Mouse (Mus musculus) cerebellum, adult 11 months (tissue): ENCODE data around the gene 4931428L18Rik.

Experiments
- DNase-seq: peaks from one replicate; pipeline ENCODE4 v3.0.0; 2022

Gene 4931428L18Rik

DNA sequence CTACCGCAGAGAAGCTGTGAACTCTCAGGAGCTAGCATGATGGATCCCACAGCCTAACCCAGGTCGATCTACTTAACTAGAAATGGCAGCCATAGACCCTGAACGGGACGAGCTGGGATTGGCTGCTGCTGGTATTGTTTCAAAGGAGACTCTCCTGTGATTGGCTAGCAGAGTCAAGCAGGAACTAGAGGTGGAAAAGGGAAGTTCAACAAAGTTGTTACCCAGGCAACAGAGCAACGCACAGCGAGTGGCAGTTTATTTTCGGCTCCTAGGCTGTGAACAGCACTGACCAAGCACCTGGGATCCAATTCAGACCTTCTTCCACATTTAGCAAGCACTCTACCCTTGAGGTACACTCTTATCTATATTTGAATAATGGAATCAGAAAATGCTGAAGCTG lies at the start of gene 4931428L18Rik, which contains the start of gene Pih1d3:
Gene 4931428L18Rik (minus strand): TSS at position 121 of the 400 bp plus-strand sequence.
Gene Pih1d3 (plus strand): TSS at position 275 of the 400 bp plus-strand sequence.
- no peak for DNase-seq

DNA sequence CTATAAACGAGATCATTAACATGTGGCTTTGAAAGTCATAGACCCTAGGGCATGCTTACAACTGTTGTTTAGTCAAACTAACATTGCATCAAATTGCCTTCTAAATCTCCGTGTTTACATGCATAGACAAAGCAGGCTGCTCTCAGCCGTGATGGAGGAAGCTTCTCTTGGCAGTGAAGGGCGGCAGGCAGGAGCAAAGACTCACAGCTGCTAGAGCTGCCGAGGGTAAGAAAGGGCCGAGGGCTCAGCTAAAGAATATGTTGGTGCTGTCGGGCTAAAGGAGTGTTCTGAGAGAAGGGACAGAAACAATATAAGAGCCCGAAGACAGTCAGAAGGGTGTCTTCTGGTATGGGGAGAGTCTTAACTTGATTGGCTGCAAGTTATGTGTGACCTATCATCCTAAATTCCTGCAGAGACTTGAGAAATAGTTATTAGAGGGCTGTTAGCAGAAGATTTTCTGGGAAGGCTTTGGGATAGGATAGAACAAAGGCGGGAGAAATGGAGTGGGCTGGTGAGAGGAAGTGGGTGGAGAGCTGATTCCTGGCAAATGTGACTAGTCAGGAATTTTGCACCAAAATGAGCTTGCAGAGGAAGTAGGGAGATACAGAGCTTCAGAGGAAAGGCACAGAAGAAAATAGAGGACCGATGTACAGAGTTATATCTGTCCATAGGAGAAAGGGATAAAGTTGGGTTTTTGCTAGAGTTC lies 37.9 kb upstream of the 4931428L18Rik start:
- no peak for DNase-seq

DNA sequence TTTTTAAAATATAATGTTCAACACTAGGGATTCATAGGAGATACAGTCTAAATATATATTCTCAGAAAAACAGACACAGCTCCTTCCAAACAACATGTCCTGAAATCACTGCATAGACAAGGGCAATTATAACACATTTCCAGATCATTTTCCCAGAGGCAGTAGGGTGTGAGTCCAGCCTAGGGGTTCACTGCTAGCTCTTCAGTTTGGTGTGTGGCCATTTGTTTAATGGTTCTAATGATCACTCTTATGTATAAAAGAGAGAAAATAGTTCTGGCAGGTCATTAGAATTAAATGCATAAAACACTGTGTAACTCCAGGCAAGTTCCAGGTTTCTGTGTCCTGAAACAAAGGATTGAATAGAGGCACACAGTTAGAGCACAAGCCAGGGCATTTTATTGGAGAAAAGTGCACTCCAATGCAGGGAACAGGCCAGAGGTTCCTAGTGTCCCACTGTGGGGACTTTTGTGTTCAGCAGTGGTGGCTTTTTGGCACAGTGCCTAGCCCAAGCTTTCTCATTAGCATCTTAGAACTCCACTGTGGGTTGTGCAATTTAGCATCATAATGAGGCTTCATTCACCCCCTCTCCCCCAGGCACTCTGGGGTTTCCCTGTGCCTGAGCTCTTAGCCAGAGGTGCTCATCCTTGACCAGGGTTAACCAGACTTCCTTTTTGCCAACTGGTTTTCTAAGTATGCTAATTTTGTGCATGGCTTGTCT lies 11.0 kb upstream of the 4931428L18Rik start:
- DNase-seq = peak; percentile 1

DNA sequence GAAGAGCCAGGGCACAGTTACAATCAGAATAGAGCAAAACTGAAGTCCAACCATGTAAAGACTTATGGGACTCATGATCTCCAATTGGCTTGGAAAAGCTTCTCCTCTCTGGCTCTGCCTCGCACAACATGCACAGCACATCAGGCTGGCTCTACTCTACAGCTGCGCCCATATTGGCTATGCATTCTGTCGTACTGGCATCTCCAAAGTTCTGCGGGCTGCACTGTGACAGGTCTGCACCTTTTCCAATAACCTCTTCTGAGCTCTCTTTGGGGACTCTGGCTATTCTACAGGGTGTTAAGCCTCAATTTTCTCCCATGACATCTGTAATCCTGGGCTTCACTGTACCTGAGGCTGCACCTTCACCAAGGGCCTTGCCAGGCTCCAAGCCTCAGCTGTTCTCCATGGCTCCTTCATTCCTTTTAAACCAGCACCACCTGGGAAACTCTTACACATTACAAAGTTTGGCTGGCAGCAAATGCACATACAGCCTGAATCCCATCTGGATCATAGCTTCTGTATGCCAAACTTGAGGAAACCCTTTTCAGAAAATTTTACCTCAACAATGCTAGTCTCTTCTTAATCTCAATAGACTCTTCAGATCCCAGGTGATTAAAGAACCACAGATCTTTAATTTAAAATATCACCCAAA lies 1.8 kb downstream of the 4931428L18Rik start:
- DNase-seq = no peak

DNA sequence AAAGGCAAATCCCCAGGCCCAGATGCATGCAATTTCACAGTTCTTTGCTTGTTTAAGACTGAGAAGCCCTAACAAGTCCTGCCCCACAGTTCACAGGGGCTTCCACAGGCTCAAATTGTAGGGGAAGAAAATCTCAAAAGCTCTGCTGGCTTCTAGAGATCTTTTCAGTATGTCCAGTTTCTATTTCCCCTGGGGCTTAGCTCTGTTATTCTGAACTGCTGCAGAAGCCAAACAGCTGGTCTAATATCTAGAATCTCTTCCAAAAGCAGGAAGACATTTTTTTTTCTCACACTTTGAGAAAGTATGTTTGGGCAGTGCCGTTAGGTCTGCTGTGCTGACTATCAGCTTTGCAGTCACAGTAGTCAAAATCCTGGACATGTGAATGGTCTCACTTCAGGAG lies 7.7 kb downstream of the 4931428L18Rik start:
- DNase-seq = no peak

DNA sequence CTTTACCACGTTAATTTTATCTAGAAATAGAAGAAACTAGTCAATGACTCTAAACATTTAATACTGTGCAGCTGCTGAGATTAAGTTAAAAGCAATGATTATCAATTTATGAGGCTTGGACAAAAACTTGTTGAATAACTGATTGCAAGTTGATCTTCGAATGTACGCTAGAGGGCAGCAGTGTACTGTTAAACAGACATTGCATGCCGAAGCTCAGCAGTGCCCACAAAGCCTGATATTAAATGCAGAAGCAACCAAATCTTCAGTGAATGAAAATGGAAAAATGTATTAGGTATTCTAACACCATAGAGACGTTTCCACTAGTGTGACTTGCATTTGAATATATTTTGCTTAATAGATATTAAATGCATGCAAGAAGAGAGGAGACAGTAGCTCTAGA lies 12.3 kb downstream of the 4931428L18Rik start:
- DNase-seq = peak; percentile 14

DNA sequence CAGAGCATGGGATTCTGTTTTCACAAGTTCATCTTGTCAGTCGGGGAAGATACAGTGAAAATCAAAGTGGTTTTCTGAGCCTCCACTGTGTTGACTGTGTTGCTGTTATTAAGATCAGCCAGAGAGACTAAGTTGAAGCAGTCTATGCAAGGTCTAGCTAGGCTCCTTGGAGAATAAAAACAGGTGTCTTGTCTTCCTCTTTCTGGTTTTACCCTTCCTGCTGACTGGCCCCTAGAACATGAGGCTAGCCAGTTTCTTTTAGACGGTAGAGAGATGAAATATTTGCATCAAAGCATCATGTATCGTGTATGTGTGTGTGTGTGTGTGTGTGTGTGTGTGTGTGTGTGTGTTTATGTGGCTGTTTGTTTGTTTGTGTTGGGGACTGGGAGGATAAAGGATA lies 16.7 kb downstream of the 4931428L18Rik start:
- DNase-seq = no peak

DNA sequence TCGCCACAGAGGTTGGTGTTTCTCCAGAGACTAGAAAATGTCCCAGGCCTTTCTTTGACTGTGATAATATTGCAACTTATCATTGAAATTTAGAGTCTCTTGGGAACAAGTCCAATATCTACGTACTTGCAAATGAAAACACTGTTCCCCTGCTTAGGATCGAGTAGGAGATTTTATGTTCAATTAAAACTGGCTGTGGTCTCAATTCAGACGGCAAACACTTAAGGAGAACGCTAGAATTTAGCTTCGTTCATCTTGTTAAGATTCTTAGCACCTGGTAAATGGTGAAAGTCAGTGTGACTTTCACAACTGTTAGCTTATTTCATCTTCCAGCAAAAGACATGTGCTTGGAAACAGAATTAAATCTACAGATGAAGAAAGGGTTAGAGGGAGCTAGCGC lies 17.1 kb downstream of the 4931428L18Rik start:
- DNase-seq = no peak

DNA sequence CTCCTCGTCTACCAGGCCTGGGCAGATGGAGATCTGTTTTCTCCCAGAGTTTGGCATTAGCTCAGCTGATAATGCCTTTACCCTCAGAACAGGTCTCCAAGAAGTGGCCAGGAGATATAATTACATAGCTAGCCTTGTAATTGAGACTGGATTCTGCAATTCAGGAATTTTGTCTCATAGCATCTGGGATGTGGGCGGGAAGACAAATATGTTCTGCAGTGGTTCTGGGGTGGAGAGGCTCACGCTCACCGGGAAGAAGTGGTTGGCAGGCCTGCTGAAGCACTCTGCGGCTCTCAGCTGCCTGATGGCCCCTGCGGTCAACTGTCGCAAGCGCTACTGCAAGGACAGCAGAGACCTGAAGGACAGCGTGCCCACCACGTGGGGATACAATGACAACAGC lies 18.7 kb downstream of the 4931428L18Rik start:
- no peak for DNase-seq

DNA sequence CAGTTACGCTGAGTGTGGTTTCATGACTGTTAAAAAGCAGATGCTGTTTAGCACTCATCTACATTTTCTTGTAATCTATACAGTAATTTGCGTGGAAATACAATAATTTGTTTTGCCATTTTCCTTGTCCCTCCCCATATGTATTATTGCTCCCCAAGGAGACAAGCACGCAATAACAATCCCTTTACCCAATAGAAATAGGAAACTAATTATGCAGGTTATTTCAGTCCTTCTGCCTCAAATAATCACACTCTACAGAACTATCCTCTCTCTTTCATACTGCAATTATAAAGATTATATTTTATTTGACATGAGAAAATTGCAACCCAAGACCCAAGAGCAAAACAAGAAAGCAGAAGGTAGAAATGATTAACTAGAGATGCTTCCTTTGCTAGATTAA lies 25.5 kb downstream of the 4931428L18Rik start:
- DNase-seq = no peak

DNA sequence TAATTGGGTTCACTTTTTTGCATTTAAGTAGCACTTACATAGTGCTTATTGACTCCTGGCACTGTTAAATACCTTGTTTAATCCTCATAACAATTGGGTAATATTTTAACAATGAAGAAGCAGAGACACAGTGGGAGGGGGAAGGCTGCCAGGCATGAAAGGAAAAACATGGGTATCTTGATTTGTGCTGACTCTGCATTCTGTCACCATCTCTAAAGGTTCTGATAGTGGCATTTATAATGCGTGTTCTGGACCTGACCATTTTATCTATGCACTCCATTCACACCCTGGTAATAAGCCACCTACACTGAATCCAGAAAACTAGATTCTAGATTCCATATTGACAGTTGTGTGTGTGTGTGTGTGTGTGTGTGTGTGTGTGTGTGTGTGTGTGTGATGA lies 26.9 kb downstream of the 4931428L18Rik start:
- DNase-seq = no peak

DNA sequence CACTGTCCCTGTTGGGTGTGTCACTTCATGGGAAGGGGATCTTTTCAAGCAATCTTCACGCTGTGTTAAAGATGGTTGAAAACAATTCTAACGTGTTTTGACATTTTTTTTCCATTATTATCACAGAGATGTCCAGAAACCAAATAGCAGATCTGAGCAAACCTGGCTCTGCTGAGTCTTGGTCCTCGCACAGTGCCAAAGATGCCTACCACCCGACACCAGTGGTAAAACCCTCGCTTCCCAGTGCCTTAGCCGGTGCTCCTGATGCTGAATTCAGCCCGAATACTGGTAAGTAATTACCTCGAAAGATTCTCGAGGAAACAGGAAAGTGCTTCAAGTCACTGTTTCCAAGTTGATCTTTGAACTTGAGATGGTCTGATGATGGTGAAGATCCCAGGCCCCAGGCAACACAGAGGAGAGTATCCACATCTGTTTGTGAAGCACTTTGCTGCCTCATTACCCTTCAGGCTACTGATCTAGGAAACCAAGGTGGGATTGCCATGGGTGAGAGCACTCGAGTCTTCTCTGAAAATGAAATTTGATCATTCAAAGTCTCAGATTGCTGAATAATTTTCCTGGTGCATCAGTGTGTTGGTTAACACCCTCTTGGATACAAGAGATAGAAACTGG lies 32.1 kb downstream of the 4931428L18Rik start:
- no peak for DNase-seq

DNA sequence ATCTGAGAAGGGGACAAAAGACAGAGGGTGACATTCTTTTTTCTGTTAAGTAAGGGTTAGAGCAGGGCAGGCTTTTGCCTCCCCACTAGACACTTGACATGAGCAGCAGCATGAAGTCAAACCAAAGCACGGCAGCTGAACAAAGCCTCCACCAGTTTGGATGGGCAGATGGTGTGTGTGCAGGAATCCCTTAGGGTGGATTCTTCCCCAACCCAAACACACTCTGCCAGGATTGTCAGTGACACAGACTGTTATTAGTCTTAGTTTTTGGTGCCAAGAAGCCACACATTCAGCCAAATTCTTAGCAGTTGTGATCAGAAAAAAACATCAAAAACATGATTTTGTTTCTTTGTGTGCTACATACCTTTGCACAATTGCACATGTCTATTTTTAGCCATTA lies 44.2 kb downstream of the 4931428L18Rik start:
- peak; percentile 2 for DNase-seq

DNA sequence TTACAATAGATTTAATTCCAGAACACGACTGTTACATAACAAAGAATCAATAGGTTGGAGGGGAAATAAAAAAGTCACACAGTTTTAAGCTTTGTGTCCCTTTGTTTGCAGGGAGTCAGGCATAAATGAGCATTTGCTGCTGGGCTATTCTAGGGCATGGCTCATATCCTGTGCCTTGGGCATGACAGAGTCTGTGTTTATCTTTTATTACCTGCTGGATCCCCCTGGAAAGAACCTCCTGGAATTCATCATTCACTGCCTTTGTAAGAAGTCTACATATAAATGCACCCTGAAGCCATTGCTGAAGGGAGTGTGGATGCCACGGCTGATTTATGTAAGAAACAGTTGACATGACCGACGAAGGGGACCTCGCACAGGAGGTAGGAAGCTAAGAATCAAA lies 46.4 kb downstream of the 4931428L18Rik start, which contains the start of gene Lgsn:
Gene Lgsn (plus strand): TSS at position 301 of the 400 bp plus-strand sequence.
- no peak for DNase-seq

DNA sequence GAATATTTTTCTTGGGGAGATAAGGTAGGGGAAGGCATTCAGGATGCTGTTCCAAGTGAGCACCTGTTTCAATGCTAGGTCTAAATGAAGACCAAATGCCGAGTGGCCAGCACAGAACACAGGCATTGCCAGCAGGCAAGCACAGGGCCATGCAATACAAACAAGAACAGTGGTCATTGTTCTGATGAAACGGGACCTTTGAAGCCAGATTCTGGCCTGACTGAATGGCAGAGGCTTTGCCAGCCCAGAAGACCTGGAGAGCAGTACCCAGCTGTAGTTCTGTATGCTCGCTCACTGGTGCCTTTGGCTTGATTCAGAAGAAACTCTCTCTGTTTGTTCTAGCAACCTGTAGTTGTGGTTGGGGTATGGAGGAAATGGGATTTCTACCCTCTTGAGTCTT lies 47.1 kb downstream of the 4931428L18Rik start:
- DNase-seq = no peak

DNA sequence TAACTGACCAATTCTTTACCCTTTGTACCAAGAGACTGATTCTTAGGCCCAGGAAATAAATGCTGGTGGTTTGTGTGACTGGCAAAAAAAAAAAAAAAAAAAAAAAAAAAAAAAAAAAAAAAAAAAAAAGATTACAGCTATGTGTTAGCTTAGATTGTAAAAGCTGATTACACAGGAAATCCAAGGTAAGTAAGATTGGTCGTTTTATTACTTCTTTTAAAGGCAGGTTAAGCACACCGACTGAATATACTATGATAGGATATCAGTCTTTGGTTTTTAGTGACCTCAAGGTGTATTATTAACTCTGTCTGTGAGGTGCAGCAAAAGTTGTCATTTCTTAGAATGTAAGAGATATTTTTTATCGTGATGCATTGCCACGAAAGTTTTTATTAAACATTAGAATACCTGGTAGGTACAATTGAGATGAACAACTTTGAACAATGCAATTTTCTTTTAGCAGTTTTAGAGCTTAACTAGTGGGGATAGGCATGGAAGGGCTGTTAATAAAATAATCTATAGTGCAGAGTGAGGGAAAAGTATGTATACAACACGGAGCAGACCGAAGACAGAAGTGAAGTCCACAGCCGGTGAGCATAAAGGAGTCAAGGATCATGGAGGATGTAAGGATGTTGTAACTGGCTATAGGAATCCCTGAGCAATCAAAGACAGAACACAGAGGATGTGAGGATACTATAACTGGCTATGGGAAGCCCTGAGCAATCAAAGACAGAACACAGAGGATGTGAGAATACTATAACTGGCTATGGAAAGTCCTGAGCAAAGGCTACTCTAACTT lies 57.0 kb downstream of the 4931428L18Rik start:
- DNase-seq = no peak

DNA sequence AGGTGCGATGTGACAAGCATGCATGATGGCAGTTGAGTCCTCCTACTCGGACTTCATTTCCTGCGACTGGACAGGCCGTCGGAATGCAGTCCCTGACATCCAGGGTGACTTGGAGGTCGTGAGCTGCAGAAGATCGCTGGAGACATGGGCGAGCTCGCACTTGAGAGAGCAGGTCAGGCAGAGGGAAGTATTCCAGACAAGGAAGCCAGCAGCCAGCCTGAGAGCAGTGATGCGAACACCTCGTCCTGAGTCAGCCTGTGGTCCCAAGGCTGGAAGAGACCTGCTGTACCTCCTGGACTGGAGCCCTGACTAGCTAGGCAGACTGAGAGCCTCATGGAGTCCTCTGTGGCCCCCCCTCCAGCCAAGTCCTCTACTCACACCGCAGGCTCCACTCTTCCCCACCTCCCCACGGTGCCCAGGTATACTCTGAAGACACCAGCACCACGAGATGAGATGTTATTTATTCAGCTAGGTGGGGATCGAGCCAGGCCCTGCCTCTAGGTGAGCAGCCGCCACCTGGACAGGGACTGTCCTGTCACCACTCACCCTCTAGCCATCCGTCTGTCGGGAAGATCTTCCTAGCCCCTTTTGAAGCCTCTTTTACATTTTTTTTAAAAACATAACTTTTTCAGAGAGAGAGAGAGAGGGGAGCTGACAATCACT lies 57.8 kb downstream of the 4931428L18Rik start:
- no peak for DNase-seq

DNA sequence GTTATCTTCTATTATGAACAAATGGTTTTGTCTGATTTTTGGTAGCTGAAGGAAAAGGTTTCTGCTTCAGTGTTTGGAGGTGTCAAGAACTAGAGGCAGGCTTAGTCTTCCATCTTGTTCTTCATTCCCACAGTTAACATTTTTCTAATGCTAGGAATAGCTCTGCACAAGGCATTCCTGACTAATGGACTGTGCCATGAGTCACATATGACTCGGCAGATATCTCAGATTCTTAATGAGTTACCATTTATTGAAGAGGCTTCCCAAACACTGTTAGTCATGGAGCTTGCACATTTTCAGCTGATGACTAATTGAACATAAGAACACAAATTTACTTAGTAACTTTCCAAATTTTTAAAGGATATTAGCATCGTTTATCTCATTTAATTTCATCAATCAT lies 65.6 kb downstream of the 4931428L18Rik start:
- DNase-seq = no peak

DNA sequence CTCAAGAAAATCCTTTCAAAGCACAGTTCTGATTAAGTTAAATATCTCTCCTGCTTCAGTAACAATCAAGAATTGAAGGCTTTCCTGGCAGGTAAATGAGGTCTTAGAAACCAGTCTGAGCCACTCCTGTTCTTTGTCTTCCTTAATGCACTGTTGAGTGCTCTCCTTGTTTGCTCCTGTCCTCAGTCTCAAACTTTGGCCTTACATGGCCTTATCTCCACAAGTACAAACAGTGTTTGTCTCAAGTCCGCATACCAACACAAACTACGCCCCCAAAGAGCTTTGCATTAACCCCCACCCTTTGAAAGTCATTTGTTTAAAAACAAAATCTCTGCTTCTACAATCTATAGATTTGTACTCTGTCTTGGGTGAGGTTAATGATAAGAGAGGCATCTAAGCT lies 66.3 kb downstream of the 4931428L18Rik start:
- no peak for DNase-seq

DNA sequence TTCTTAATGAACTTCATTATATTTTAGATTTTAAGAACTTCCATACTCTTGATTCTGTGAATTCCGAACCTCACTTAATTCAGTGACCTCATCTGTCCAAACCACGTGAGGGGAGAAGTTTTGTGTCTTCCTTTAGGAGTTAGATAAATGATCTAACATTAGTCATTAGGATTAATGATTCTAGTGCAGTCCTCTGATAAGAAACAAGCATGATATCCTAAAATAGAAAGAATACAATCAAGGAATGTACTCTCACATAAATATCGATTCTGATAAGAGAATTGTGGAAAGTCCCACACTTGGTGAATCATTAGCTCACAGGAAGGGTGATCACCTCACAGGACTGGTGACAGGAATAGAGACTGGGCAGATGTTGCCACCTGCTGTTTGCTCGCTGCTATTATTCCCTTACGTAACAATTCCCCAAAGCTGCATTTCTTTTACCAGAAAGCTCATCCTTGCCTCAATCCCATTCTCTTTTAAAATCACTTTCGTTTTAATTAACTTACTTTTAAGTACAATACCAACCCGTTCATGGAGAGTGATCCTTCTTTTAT lies 68.6 kb downstream of the 4931428L18Rik start:
- peak; percentile 13 for DNase-seq

DNA sequence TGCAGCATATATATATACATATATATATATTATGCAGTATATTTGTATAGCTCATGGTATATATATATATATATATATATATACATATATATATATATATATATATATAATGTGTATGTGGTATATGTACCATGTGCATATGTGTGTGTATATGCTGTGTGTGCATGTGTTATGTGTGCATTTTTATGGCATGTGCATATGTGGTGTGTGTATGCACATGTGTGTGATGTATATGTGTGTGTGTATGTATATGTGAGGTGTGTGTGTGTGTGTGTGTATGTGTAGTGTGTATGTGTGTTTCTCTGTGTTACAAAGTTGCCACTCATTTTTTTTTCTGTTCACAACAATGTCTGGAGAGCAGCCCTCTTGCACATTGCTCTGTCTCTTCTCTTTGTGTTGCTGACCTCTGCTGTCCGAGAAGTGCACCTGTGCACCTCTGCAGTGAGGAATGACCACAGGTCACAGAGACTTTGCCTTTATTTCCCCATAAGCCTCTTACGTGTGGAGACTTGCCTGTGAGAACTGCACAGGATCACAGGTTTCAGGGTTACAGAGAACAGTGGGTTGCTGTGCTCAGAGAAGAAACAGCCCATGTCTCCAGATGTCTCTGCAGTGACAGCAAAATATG lies 69.6 kb downstream of the 4931428L18Rik start:
- DNase-seq = no peak
